Mouse (Mus musculus): ENCODE data around the gene Syce1. TPM values are rescaled to one million over a fixed set of nuclear protein-coding genes. Genes with fewer than 3 reads are reported as not detected.
"Not testable (repeated sequence)": the region's sequence is repeated elsewhere in the genome, so short reads cannot be mapped to it uniquely, and the experiment has no call there.

The Syce1 gene
- polyA plus RNA-seq, 1 experiment from 2014 or later: 0.18 TPM

GRCm38 (mm10) chr7:140797619-140798018 is 10.0 kb upstream of the Syce1 start:
- Histone ChIP-seq H3K9ac (replicated peaks; ENCODE audit: low read length) (no peak overlapping the region), H3K4me2 (ENCODE audit: low read length) (no peak overlapping the region), H3K4me3 (replicated peaks; ENCODE audit: low read depth, low read length) (no peak overlapping the region), H3K4me1 (ENCODE audit: control insufficient read depth, insufficient read depth, low read length) (no peaks in the 10 kb centered on the region), H3K27me3 (ENCODE audit: control insufficient read depth, insufficient read depth, low read length) (no peaks in the 10 kb centered on the region), H3K36me3 (ENCODE audit: control insufficient read depth, insufficient read depth, low read length) (no peaks in the 10 kb centered on the region), H3K27ac (replicated peaks; ENCODE audit: low read depth, low read length) (no peak overlapping the region), H3K9me3 (ENCODE audit: control insufficient read depth, low read length) (no peaks in the 10 kb centered on the region)
- WGBS: 86% methylated on average over 3 of the region's 3 CpGs
- ATAC-seq (ENCODE audit: low FRiP score, low TSS enrichment) (no peak), DNase-seq (no peak)

GRCm38 (mm10) chr7:140793541-140793940 is 5.9 kb upstream of the Syce1 start:
- ATAC-seq (ENCODE audit: low FRiP score, low TSS enrichment): no peak

DNA sequence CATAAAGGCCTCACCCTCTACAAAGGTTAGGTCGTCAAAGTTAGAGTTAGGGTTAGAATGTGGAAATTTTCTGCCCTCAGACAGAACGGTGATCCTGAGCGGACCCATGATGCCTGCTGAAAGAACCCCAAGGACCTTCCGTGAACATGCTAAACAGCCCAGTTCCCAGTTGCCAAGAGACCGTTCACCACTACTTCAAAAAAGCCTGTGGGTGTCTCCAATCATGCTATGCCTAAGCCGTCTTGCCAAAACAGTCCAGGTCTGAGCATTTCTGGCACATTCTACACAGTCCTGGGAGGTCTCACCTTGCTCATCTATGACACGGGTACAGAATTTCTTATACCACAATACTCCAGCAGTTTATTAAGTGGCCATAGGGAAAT is 392 bp upstream of the Syce1 start:
- ATAC-seq (ENCODE audit: low FRiP score, low TSS enrichment) (no peak), DNase-seq (no peak)
- WGBS: 90% methylated on average over 7 of the region's 7 CpGs
- no peak overlapping the region for H3K9ac ChIP-seq (replicated peaks; ENCODE audit: low read length)
- no peak overlapping the region for H3K4me2 ChIP-seq (ENCODE audit: low read length)
- no peak overlapping the region for H3K4me3 ChIP-seq (replicated peaks; ENCODE audit: low read depth, low read length)
- no peaks in the 10 kb centered on the region for H3K27me3 ChIP-seq (ENCODE audit: control insufficient read depth, insufficient read depth, low read length)
- no peaks in the 10 kb centered on the region for H3K4me1 ChIP-seq (ENCODE audit: control insufficient read depth, insufficient read depth, low read length)
- H3K27ac ChIP-seq (replicated peaks; ENCODE audit: low read depth, low read length): no peak overlapping the region
- no peaks in the 10 kb centered on the region for H3K36me3 ChIP-seq (ENCODE audit: control insufficient read depth, insufficient read depth, low read length)
- no peaks in the 10 kb centered on the region for H3K9me3 ChIP-seq (ENCODE audit: control insufficient read depth, low read length)

More at GRCm38 (mm10) chr7:140793541-140793940, 5.9 kb upstream of the Syce1 start:
- DNase-seq: no peak
- no peaks in the 10 kb centered on the region for H3K9me3 ChIP-seq (ENCODE audit: control insufficient read depth, low read length)
- no peaks in the 10 kb centered on the region for H3K36me3 ChIP-seq (ENCODE audit: control insufficient read depth, insufficient read depth, low read length)
- 81% methylated on average over 4 of the region's 4 CpGs for WGBS
- no peak overlapping the region for H3K27ac ChIP-seq (replicated peaks; ENCODE audit: low read depth, low read length)
- no peak overlapping the region for H3K4me2 ChIP-seq (ENCODE audit: low read length)
- no peaks in the 10 kb centered on the region for H3K4me1 ChIP-seq (ENCODE audit: control insufficient read depth, insufficient read depth, low read length)
- no peaks in the 10 kb centered on the region for H3K27me3 ChIP-seq (ENCODE audit: control insufficient read depth, insufficient read depth, low read length)
- no peak overlapping the region for H3K4me3 ChIP-seq (replicated peaks; ENCODE audit: low read depth, low read length)
- no peak overlapping the region for H3K9ac ChIP-seq (replicated peaks; ENCODE audit: low read length)

GRCm38 (mm10) chr7:140780548-140780947 is 7.1 kb downstream of the Syce1 start:
- Histone ChIP-seq H3K36me3 (ENCODE audit: control insufficient read depth, insufficient read depth, low read length) (no peaks in the 10 kb centered on the region), H3K4me1 (ENCODE audit: control insufficient read depth, insufficient read depth, low read length) (no peaks in the 10 kb centered on the region), H3K27ac (replicated peaks; ENCODE audit: low read depth, low read length) (no peak overlapping the region), H3K9ac (replicated peaks; ENCODE audit: low read length) (no peak overlapping the region), H3K9me3 (ENCODE audit: control insufficient read depth, low read length) (no peaks in the 10 kb centered on the region), H3K4me2 (ENCODE audit: low read length) (no peak overlapping the region), H3K4me3 (replicated peaks; ENCODE audit: low read depth, low read length) (no peak overlapping the region), H3K27me3 (ENCODE audit: control insufficient read depth, insufficient read depth, low read length) (no peaks in the 10 kb centered on the region)
- ATAC-seq (ENCODE audit: low FRiP score, low TSS enrichment) (no peak), DNase-seq (no peak)
- 83% methylated on average over 4 of the region's 4 CpGs for WGBS

- no peak overlapping the region for H3K27ac ChIP-seq (replicated peaks; ENCODE audit: low read depth, low read length)
- DNase-seq: no peak
- WGBS: 82% methylated on average over 12 of the region's 12 CpGs
- H3K9me3 ChIP-seq (ENCODE audit: control insufficient read depth, low read length): no peaks in the 10 kb centered on the region
- no peaks in the 10 kb centered on the region for H3K27me3 ChIP-seq (ENCODE audit: control insufficient read depth, insufficient read depth, low read length)
- no peak overlapping the region for H3K4me2 ChIP-seq (ENCODE audit: low read length)
- no peak overlapping the region for H3K4me3 ChIP-seq (replicated peaks; ENCODE audit: low read depth, low read length)
- no peak overlapping the region for H3K9ac ChIP-seq (replicated peaks; ENCODE audit: low read length)
- no peaks in the 10 kb centered on the region for H3K4me1 ChIP-seq (ENCODE audit: control insufficient read depth, insufficient read depth, low read length)
- H3K36me3 ChIP-seq (ENCODE audit: control insufficient read depth, insufficient read depth, low read length): no peaks in the 10 kb centered on the region
- no peak for ATAC-seq (ENCODE audit: low FRiP score, low TSS enrichment)
Measured at GRCm38 (mm10) chr7:140765888-140766739, 21.5 kb downstream of the Syce1 start.

DNA sequence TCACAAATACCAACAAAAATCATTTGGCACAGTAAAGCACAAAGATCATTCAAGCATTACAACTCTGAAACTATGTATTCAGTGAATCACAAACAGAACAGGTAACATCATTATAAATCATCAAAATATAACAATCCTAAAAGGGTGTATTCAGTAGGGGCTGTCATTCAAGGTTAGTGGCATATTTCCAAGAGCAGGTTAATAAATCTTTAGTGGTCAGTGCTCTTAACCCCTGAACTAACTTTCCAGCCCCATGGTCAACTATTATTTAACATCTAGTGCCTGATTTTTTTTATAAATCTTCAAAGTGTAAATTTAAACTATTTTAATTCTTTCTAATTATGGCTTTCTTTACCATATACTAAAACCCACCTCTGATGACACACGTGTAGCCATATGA is 22.3 kb downstream of the Syce1 start:
- H3K27me3 ChIP-seq (ENCODE audit: control insufficient read depth, insufficient read depth, low read length); H3K27ac ChIP-seq (replicated peaks; ENCODE audit: low read depth, low read length); H3K36me3 ChIP-seq (ENCODE audit: control insufficient read depth, insufficient read depth, low read length); DNase-seq; H3K9ac ChIP-seq (replicated peaks; ENCODE audit: low read length); H3K4me3 ChIP-seq (replicated peaks; ENCODE audit: low read depth, low read length); H3K9me3 ChIP-seq (ENCODE audit: control insufficient read depth, low read length); ATAC-seq (ENCODE audit: low FRiP score, low TSS enrichment); H3K4me1 ChIP-seq (ENCODE audit: control insufficient read depth, insufficient read depth, low read length); H3K4me2 ChIP-seq (ENCODE audit: low read length): not testable (repeated sequence)
- WGBS: 71% methylated on average over 1 of the region's 1 CpGs

DNA sequence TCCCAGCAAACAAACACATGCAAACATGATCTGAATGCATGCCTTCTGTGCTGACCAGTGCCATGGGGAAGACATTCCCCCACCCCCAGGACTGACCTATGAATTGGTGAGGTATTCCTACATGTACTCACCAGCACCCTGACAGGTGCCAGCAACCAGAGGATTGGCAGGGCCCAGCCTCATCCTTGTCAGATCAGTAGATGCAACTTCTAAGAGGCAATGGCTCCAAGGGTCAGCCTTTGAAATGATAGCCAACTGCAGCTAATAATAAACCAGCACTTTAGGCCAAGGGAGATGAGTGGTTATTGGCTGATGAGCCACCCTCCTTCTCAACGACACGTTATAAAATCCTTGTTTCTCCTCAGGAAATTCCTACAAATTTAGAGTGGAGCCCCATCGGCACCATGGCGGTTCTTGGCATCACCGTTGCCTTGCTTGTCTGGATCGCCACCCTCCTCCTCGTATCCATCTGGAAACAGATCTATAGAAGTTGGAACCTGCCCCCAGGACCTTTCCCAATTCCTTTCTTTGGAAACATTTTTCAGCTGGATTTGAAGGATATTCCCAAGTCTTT is 24.1 kb downstream of the Syce1 start, which contains the start of gene Cyp2e1:
TSS of gene Cyp2e1 (plus strand) at position 293 of the 574 bp plus-strand sequence.
- Histone ChIP-seq H3K27me3 (ENCODE audit: control insufficient read depth, insufficient read depth, low read length) (no peaks in the 10 kb centered on the region), H3K4me2 (ENCODE audit: low read length) (no peak within 1 kb of the TSS), H3K9ac (replicated peaks; ENCODE audit: low read length) (no peak within 1 kb of the TSS), H3K9me3 (ENCODE audit: control insufficient read depth, low read length) (no peaks in the 10 kb centered on the region), H3K4me1 (ENCODE audit: control insufficient read depth, insufficient read depth, low read length) (no peaks in the 10 kb centered on the region), H3K36me3 (ENCODE audit: control insufficient read depth, insufficient read depth, low read length) (no peaks in the 10 kb centered on the region), H3K4me3 (replicated peaks; ENCODE audit: low read depth, low read length) (no peak within 1 kb of the TSS), H3K27ac (replicated peaks; ENCODE audit: low read depth, low read length) (no peak within 1 kb of the TSS)
- DNase-seq (no peak), ATAC-seq (ENCODE audit: low FRiP score, low TSS enrichment) (no peak)
- WGBS: 95% methylated on average over 7 of the region's 7 CpGs

DNA sequence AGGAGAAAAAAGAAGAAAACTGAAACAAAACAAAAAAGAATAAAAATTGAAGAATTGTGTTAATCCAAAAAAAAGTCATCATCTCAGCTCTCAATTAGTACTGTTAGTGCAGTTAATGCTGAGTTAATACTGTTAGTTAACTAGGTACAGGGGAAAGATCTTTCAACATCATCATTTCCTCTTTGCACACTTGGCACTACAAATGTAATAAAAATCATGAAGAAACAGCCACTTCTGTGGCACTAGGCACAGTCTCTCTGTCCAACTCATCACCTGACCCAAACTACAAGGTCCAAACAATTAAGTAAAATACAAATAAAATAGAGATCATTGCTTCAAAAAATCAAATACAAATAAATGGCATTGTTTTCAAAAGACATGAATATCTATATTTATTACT is 27.0 kb downstream of the Syce1 start:
- H3K4me3 ChIP-seq (replicated peaks; ENCODE audit: low read depth, low read length): no peak overlapping the region
- DNase-seq: no peak
- no peaks in the 10 kb centered on the region for H3K27me3 ChIP-seq (ENCODE audit: control insufficient read depth, insufficient read depth, low read length)
- H3K9ac ChIP-seq (replicated peaks; ENCODE audit: low read length): no peak overlapping the region
- H3K27ac ChIP-seq (replicated peaks; ENCODE audit: low read depth, low read length): no peak overlapping the region
- H3K36me3 ChIP-seq (ENCODE audit: control insufficient read depth, insufficient read depth, low read length): no peaks in the 10 kb centered on the region
- H3K4me1 ChIP-seq (ENCODE audit: control insufficient read depth, insufficient read depth, low read length): no peaks in the 10 kb centered on the region
- no peaks in the 10 kb centered on the region for H3K9me3 ChIP-seq (ENCODE audit: control insufficient read depth, low read length)
- no peak overlapping the region for H3K4me2 ChIP-seq (ENCODE audit: low read length)
- no peak for ATAC-seq (ENCODE audit: low FRiP score, low TSS enrichment)
